Mouse (Mus musculus): Measurements from ENCODE around the gene Stab1. TPM values are rescaled to one million over a fixed set of nuclear protein-coding genes. Genes with fewer than 3 reads are reported as not detected.

The Stab1 gene
- polyA plus RNA-seq, 2 experiments: 18.9 to 19.3 TPM

DNA sequence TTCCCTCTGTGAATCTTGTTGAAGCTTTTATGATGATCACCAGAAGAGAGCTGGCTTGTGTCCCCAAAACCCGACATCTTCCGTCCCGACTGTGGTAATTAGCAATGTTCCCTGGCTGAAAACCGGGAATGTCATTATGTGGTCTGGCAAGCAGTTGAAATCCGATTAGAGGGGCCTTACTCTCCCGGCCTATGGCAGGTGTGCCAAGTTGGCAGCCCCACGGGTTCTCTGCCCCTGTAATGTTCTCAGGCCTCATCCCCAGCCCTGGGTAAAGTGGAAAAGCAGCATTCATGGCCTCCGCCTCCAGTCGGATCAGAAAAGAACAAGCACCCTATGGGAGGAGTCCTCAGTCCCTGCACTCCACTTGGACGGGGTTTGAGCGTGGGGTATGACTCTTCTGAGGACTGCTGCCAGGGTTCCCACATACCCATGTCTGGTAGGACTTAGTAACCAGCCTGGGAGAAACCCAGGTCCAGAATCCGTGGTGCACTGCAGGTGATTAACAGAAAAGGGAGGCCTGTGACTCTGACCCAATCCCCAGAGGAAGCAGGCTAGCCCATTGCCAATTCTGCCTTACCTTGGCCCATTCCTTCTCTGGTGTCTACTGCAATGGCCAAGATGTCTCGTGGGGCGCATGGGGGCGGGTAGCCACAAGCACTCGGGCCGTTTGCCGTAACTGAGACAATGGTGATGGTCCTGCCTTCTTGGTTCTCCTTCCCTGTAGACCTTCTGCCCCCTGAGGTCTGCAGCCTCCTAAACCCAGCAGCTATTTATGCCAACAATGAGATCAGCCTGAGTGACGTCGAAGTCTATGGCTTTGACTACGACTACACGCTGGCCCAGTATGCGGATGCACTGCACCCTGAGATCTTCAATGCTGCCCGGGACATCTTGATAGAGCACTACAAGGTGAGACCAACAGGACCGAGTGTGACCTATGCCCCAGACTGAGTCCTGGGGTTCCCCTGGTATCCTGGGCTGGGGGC is 34.1 kb downstream of the Stab1 start:
- H3K4me3 ChIP-seq (ENCODE audit: insufficient read depth in 1 of 2, low read depth in 2 of 2, low read length in 2 of 2): no peak overlapping the region
- no peak overlapping the region for H3K9ac ChIP-seq (replicated peaks)
- WGBS (ENCODE audit: insufficient replicate concordance): 82% methylated on average over 25 of the region's 25 CpGs
- DNase-seq (ENCODE audit: low read depth in 3 of 3, low spot score in 3 of 3) (no peak), ATAC-seq (ENCODE audit: insufficient read depth) (no peak)
- H3K27me3 ChIP-seq (ENCODE audit: control insufficient read depth, insufficient read depth, low read length): no peaks in the 10 kb centered on the region
- H3K9me3 ChIP-seq (ENCODE audit: control insufficient read depth, low read length): no peaks in the 10 kb centered on the region
- peaks cover 30% of the 10 kb centered on the region for H3K36me3 ChIP-seq (replicated peaks; ENCODE audit: control insufficient read depth, insufficient read depth, low read depth)
- H3K4me1 ChIP-seq (replicated peaks; ENCODE audit: control insufficient read depth in 2 of 2, insufficient read depth in 2 of 2, low read length in 1 of 2): peaks cover 19 to 27% of the 10 kb centered on the region in 2 experiments
- TF ChIP-seq EP300 (IDR thresholded peaks at IDR 0.05; ENCODE audit: low read depth) (no peak), CTCF (IDR thresholded peaks at IDR 0.05; ENCODE audit: low read depth) (no peak)
- no peak overlapping the region for H3K27ac ChIP-seq
- no peak overlapping the region for H3K4me2 ChIP-seq (ENCODE audit: low read depth)

GRCm38 (mm10) chr14:31133023-31133665 is 35.3 kb downstream of the Stab1 start:
- ATAC-seq (ENCODE audit: insufficient read depth): no peak
- DNase-seq (ENCODE audit: low read depth in 3 of 3, low spot score in 3 of 3): no peak
- Histone ChIP-seq H3K9ac (replicated peaks) (no peak overlapping the region), H3K4me3 (ENCODE audit: insufficient read depth in 1 of 2, low read depth in 2 of 2, low read length in 2 of 2) (no peak overlapping the region), H3K36me3 (replicated peaks; ENCODE audit: control insufficient read depth, insufficient read depth, low read depth) (peaks cover 22% of the 10 kb centered on the region), H3K4me2 (ENCODE audit: low read depth) (peak overlapping the region; percentile 3), H3K9me3 (ENCODE audit: control insufficient read depth, low read length) (no peaks in the 10 kb centered on the region), H3K4me1 (replicated peaks; ENCODE audit: control insufficient read depth in 2 of 2, insufficient read depth in 2 of 2, low read length in 1 of 2) (peaks cover 20 to 27% of the 10 kb centered on the region in 2 experiments), H3K27ac (no peak overlapping the region), H3K27me3 (ENCODE audit: control insufficient read depth, insufficient read depth, low read length) (no peaks in the 10 kb centered on the region)
- TF ChIP-seq EP300 (IDR thresholded peaks at IDR 0.05; ENCODE audit: low read depth): no peak
- no peak for TF ChIP-seq CTCF (IDR thresholded peaks at IDR 0.05; ENCODE audit: low read depth)
- WGBS (ENCODE audit: insufficient replicate concordance): 66% methylated on average over 11 of the region's 11 CpGs

DNA sequence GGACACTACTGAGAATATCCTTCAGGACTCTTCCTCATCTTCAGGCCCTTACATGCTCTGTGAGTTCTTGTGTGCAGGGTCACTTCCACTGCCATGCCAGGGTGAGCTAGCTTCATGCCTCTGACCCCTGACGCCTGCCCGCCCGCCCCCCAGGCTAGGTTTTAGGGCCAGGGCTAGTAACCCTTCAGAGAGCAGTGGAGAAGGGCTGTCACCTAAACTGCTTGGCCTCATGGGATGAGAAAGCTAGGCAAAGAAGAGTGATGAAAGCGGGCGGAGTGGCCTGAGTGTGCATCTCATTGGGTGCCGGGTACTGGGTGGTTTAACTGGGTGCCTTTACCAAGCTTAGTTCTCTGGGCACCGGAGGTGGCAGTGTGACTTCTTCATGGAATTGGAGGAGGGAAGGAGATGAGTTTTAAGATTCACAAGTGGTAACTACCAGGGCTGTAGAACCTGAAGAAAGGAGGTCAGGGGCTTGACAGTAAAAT is 35.9 kb downstream of the Stab1 start:
- Histone ChIP-seq H3K4me2 (ENCODE audit: low read depth) (peak overlapping the region; percentile 93), H3K36me3 (replicated peaks; ENCODE audit: control insufficient read depth, insufficient read depth, low read depth) (peaks cover 20% of the 10 kb centered on the region), H3K9ac (replicated peaks) (peak overlapping the region; percentile 27), H3K27ac (no peak overlapping the region), H3K4me3 (ENCODE audit: insufficient read depth in 1 of 2, low read depth in 2 of 2, low read length in 2 of 2) (peak overlapping the region; percentile 73 to 85), H3K4me1 (replicated peaks; ENCODE audit: control insufficient read depth in 2 of 2, insufficient read depth in 2 of 2, low read length in 1 of 2) (peaks cover 20 to 28% of the 10 kb centered on the region in 2 experiments), H3K9me3 (ENCODE audit: control insufficient read depth, low read length) (no peaks in the 10 kb centered on the region), H3K27me3 (ENCODE audit: control insufficient read depth, insufficient read depth, low read length) (no peaks in the 10 kb centered on the region)
- 77% methylated on average over 7 of the region's 7 CpGs for WGBS (ENCODE audit: insufficient replicate concordance)
- no peak for DNase-seq (ENCODE audit: low read depth in 3 of 3, low spot score in 3 of 3)
- no peak for ATAC-seq (ENCODE audit: insufficient read depth)
- TF ChIP-seq EP300 (IDR thresholded peaks at IDR 0.05; ENCODE audit: low read depth) (no peak), CTCF (IDR thresholded peaks at IDR 0.05; ENCODE audit: low read depth) (no peak)

DNA sequence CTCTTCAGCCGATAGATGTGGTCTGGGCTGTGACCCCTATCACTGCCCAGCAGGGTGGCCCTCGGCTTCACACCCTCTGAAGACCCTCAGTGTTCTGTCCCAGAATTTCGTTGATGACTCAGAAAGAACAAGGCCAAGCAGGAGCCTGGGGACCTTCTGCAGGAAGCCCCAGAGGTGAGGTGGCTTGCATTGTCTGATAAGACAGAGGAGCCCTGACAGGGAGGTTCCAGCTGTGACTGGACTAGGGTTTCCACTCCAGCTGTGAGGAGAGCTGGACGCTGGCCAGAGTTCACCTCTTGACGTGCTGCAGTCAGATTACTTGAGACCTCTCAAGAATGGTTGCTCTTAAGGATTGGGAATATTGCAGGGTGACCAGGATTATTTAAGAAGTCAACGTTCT is 36.4 kb downstream of the Stab1 start:
- peak overlapping the region; percentile 73 to 85 for H3K4me3 ChIP-seq (ENCODE audit: insufficient read depth in 1 of 2, low read depth in 2 of 2, low read length in 2 of 2)
- WGBS (ENCODE audit: insufficient replicate concordance): 5% methylated on average over 6 of the region's 6 CpGs
- peaks cover 25 to 33% of the 10 kb centered on the region in 2 experiments for H3K4me1 ChIP-seq (replicated peaks; ENCODE audit: control insufficient read depth in 2 of 2, insufficient read depth in 2 of 2, low read length in 1 of 2)
- no peaks in the 10 kb centered on the region for H3K9me3 ChIP-seq (ENCODE audit: control insufficient read depth, low read length)
- H3K4me2 ChIP-seq (ENCODE audit: low read depth): peak overlapping the region; percentile 93
- TF ChIP-seq EP300 (IDR thresholded peaks at IDR 0.05; ENCODE audit: low read depth): no peak
- no peak for TF ChIP-seq CTCF (IDR thresholded peaks at IDR 0.05; ENCODE audit: low read depth)
- no peaks in the 10 kb centered on the region for H3K27me3 ChIP-seq (ENCODE audit: control insufficient read depth, insufficient read depth, low read length)
- DNase-seq (ENCODE audit: low read depth in 3 of 3, low spot score in 3 of 3): no peak
- ATAC-seq (ENCODE audit: insufficient read depth): no peak
- H3K36me3 ChIP-seq (replicated peaks; ENCODE audit: control insufficient read depth, insufficient read depth, low read depth): peaks cover 18% of the 10 kb centered on the region
- H3K9ac ChIP-seq (replicated peaks): peak overlapping the region; percentile 90
- no peak overlapping the region for H3K27ac ChIP-seq

All from liver, embryonic 14.5 days (tissue).